Mouse (Mus musculus): ENCODE results near the gene Il12a. TPM values are rescaled to one million over a fixed set of nuclear protein-coding genes. Genes with fewer than 3 reads are reported as not detected.

Gene Il12a
- total and polyA plus RNA-seq, 2 experiments = not detected

DNA sequence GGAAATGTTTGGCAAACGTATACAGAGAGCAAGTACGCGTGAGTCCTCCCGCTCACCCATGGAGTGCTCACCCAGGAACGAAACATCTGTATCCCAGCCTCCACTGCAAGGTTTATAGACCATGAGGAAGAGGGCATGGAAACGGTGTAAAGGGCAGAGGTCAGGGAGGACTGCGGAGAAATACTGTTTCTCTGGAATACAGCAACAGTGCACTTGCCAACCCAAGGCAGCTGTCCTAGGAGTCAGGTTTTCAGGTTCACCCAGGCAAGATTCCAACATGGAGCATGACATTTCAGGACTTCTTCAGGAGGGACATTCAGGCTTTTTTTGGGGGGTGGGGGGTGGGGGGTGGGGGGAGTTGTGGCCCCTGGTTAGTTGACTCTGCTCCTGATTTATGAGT is 1.1 kb upstream of the Il12a start:
- H3K36me3 ChIP-seq (ENCODE audit: control insufficient read depth, insufficient read depth, low read length) = no peaks in the 10 kb centered on the region
- no peaks in the 10 kb centered on the region for H3K27me3 ChIP-seq (ENCODE audit: control insufficient read depth, insufficient read depth, low read length)
- no peak overlapping the region for H3K9ac ChIP-seq (ENCODE audit: low read depth, low read length)
- no peak overlapping the region for H3K27ac ChIP-seq (replicated peaks; ENCODE audit: insufficient read depth, low read depth, low read length)
- 74% methylated on average over 7 of the region's 7 CpGs for WGBS
- H3K4me1 ChIP-seq (ENCODE audit: control insufficient read depth, insufficient read depth, low read length) = no peaks in the 10 kb centered on the region
- TF ChIP-seq CTCF (IDR thresholded peaks at IDR 0.05; ENCODE audit: low read depth, low read length) = no peak
- TF ChIP-seq POLR2A (IDR thresholded peaks at IDR 0.05; ENCODE audit: extremely low read depth, insufficient read depth, low read length) = no peak
- no peaks in the 10 kb centered on the region for H3K79me2 ChIP-seq (ENCODE audit: control insufficient read depth, insufficient read depth, low read length)
- no peak for DNase-seq (ENCODE audit: extremely low read depth, low read depth, low spot score)
- no peak overlapping the region for H3K4me3 ChIP-seq (ENCODE audit: insufficient read depth, low read depth, low read length)

DNA sequence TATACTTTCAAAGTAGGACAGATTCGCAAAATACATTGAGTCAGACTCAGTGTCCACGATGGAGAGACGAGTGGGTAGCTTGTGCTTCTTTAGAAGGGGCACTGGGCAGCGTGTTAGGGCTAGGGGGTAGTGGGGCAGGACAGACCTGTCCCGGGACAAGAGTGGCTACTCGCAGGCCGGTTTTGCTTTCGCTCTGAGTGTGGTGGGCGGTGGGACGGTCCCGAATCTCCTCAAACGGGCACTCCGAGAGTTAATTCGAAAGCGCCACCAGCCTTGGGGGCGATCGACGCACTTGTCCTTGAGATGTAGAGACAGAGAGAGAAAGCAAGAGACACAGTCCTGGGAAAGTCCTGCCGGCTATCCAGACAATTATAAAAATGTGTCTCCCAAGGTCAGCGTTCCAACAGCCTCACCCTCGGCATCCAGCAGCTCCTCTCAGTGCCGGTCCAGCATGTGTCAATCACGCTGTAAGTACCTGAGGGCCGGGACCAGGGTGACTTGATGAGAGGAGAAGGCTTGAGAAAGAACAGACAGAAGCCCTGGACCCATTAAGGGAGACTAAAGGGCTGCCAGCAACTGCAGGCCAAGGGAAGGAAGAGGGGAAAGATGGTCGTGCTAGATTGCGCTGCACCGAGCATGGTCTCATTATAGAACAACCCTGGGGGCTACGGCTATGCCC is 795 bp downstream of the Il12a start:
- WGBS = 77% methylated on average over 28 of the region's 28 CpGs
- no peak overlapping the region for H3K4me3 ChIP-seq (ENCODE audit: insufficient read depth, low read depth, low read length)
- DNase-seq (ENCODE audit: extremely low read depth, low read depth, low spot score) = no peak
- no peak overlapping the region for H3K27ac ChIP-seq (replicated peaks; ENCODE audit: insufficient read depth, low read depth, low read length)
- TF ChIP-seq CTCF (IDR thresholded peaks at IDR 0.05; ENCODE audit: low read depth, low read length) (no peak), POLR2A (IDR thresholded peaks at IDR 0.05; ENCODE audit: extremely low read depth, insufficient read depth, low read length) (no peak)
- no peaks in the 10 kb centered on the region for H3K27me3 ChIP-seq (ENCODE audit: control insufficient read depth, insufficient read depth, low read length)
- H3K9ac ChIP-seq (ENCODE audit: low read depth, low read length) = no peak overlapping the region
- no peaks in the 10 kb centered on the region for H3K36me3 ChIP-seq (ENCODE audit: control insufficient read depth, insufficient read depth, low read length)
- H3K79me2 ChIP-seq (ENCODE audit: control insufficient read depth, insufficient read depth, low read length) = no peaks in the 10 kb centered on the region
- no peaks in the 10 kb centered on the region for H3K4me1 ChIP-seq (ENCODE audit: control insufficient read depth, insufficient read depth, low read length)

DNA sequence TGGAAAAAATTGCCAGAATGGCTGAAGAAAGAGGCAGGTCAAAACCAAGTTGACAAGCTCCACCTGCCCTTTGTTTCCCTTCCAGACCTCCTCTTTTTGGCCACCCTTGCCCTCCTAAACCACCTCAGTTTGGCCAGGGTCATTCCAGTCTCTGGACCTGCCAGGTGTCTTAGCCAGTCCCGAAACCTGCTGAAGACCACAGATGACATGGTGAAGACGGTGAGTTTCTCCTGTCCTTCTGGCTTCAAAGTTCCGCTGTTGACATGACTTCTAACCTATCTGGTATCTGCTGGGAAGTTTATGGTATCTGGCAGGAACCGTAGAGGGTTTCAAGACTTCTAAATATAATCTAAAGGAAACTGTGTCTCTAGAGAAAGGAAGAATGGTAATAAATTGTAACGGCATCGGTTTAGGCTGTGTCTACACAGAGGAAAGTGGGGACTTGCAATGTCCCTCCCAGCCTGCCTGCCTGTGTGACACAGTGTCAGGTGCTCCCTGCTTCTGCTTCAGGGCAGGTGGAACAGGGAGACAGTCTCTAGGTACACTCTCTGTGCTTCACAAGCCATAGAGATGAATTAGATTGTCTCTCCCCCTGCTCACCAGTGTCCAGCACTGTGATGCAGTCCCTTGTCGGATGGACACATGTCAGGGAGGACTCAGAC is 1.6 kb downstream of the Il12a start:
- Histone ChIP-seq H3K27me3 (ENCODE audit: control insufficient read depth, insufficient read depth, low read length) (no peaks in the 10 kb centered on the region), H3K36me3 (ENCODE audit: control insufficient read depth, insufficient read depth, low read length) (no peaks in the 10 kb centered on the region), H3K9ac (ENCODE audit: low read depth, low read length) (no peak overlapping the region), H3K79me2 (ENCODE audit: control insufficient read depth, insufficient read depth, low read length) (no peaks in the 10 kb centered on the region), H3K4me3 (ENCODE audit: insufficient read depth, low read depth, low read length) (no peak overlapping the region), H3K27ac (replicated peaks; ENCODE audit: insufficient read depth, low read depth, low read length) (no peak overlapping the region), H3K4me1 (ENCODE audit: control insufficient read depth, insufficient read depth, low read length) (no peaks in the 10 kb centered on the region)
- 70% methylated on average over 7 of the region's 7 CpGs for WGBS
- no peak for DNase-seq (ENCODE audit: extremely low read depth, low read depth, low spot score)
- TF ChIP-seq POLR2A (IDR thresholded peaks at IDR 0.05; ENCODE audit: extremely low read depth, insufficient read depth, low read length) (no peak), CTCF (IDR thresholded peaks at IDR 0.05; ENCODE audit: low read depth, low read length) (no peak)

DNA sequence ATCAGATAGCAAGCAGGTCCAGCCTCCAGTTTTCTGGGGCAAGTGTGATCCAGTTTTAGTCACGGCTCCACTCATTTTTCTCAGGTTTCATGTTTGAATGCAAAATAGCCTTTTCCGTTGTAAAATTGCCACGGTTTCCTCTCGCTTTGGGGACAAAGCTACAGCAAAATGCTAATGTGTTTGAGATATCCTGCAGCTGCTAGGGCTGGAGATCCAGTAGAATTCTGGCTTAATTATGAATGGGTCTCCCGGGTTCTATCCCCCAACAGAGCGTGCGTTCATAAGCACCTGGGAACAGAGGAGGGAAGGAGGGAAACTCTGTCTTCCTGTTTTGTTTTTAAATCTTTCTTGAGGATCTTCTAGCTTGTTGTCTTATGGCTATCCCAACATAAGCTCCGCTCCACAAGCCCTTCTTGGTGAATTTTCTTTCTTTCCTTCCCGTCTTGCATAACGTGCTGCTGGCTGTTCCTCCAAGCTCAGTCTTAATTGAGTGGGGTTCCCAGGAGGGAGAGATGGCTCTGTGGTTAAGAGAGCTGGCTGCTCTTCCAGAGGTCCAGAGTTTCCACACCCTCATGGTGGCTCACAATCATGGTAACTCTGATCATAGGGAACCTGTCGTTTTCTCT is 2.3 kb downstream of the Il12a start:
- no peaks in the 10 kb centered on the region for H3K4me1 ChIP-seq (ENCODE audit: control insufficient read depth, insufficient read depth, low read length)
- WGBS = 77% methylated on average over 11 of the region's 11 CpGs
- no peak overlapping the region for H3K9ac ChIP-seq (ENCODE audit: low read depth, low read length)
- no peaks in the 10 kb centered on the region for H3K36me3 ChIP-seq (ENCODE audit: control insufficient read depth, insufficient read depth, low read length)
- H3K4me3 ChIP-seq (ENCODE audit: insufficient read depth, low read depth, low read length) = no peak overlapping the region
- no peak for TF ChIP-seq POLR2A (IDR thresholded peaks at IDR 0.05; ENCODE audit: extremely low read depth, insufficient read depth, low read length)
- no peak for TF ChIP-seq CTCF (IDR thresholded peaks at IDR 0.05; ENCODE audit: low read depth, low read length)
- no peak for DNase-seq (ENCODE audit: extremely low read depth, low read depth, low spot score)
- H3K27me3 ChIP-seq (ENCODE audit: control insufficient read depth, insufficient read depth, low read length) = no peaks in the 10 kb centered on the region
- no peak overlapping the region for H3K27ac ChIP-seq (replicated peaks; ENCODE audit: insufficient read depth, low read depth, low read length)
- H3K79me2 ChIP-seq (ENCODE audit: control insufficient read depth, insufficient read depth, low read length) = no peaks in the 10 kb centered on the region

DNA sequence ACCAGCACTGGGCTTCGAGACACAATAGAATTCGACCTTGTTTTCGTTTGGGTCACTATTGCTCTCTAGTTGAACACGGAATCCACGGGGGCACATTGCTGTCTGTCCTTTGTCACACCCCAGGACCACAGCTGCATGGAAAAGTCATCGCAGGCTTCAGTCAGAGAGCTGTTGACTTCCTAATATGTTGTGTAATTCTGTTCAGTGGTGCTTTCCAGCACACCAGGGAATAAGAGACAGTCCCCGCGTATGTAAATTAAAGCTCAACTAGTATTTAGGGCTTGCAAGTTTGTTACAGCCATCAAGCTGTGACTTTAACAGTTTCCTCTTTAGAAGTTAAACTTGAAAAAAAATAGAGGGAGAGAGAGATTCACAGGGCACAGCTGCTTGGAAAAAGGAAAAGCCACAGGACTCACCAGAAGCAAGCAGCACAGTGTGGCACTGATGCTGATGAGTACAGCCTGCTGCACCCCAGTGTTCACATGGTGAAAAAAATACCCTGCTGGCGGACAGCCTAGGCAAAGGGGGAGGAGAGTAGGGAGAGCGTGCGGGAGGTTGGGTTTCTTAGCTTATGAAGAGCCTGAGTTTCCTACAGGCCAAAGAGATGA is 3.1 kb downstream of the Il12a start:
- no peak for DNase-seq (ENCODE audit: extremely low read depth, low read depth, low spot score)
- TF ChIP-seq POLR2A (IDR thresholded peaks at IDR 0.05; ENCODE audit: extremely low read depth, insufficient read depth, low read length) = no peak
- Histone ChIP-seq H3K79me2 (ENCODE audit: control insufficient read depth, insufficient read depth, low read length) (no peaks in the 10 kb centered on the region), H3K9ac (ENCODE audit: low read depth, low read length) (no peak overlapping the region), H3K27ac (replicated peaks; ENCODE audit: insufficient read depth, low read depth, low read length) (no peak overlapping the region), H3K27me3 (ENCODE audit: control insufficient read depth, insufficient read depth, low read length) (no peaks in the 10 kb centered on the region), H3K4me1 (ENCODE audit: control insufficient read depth, insufficient read depth, low read length) (no peaks in the 10 kb centered on the region), H3K4me3 (ENCODE audit: insufficient read depth, low read depth, low read length) (no peak overlapping the region), H3K36me3 (ENCODE audit: control insufficient read depth, insufficient read depth, low read length) (no peaks in the 10 kb centered on the region)
- 53% methylated on average over 11 of the region's 11 CpGs for WGBS

Data from liver, adult 2 months (tissue).